Mouse (Mus musculus) CD8-positive naive resting alpha-beta T cell, adult 2 months (primary cell): ENCODE data around the gene Elavl1.
"Not testable (repeated sequence)": the region's sequence is repeated elsewhere in the genome, so short reads cannot be mapped to it uniquely, and the experiment has no call there.

Experiments
- DNase-seq, 2 experiments: peaks; one replicate each; pipeline ENCODE4 v3.0.0; 2022; ENCODE audit warnings: low read depth in 2 of 2, low spot score in 2 of 2

Gene Elavl1

DNA sequence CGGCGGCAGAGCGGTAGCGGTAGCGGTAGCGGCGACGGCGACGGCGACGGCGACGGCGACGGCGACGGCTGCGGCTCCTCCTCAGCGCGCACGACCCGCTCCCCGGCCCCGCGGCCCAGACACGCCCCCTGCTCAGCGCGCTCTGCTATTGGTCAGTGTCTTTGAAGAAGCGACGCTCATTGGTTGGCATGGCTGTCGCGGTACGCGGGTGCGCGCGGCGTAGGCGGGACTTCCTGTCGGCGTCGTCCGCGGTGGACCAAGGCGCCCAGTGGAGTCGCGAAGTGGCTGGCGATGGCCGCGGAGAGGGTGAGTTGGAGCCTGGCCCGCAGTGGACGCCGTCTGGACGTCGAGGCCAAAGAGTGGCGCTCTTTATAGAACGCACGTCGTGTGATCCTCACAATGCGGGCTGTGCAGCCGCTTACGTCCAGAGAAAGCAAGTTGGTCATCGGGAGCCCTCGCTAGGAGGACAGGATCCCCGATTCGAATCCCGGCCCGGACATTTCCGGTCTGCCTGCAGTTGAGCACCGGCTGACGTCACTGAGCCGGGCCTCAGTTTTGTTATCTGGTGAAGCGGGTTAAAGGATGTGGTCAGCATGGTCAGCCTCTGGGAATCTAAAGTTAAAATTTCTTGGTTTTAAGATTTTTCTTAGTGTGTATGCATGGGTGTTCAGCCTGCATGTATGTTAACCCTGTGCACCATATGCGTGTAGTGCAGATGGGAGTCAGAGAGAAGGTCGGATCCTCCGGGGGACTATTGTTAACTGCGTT is at the start of gene Elavl1, which contains the start of gene Ccl25:
TSS of gene Elavl1 (minus strand) at position 431 of the 768 bp plus-strand sequence.
TSS of gene Ccl25 (plus strand) at position 228 of the 768 bp plus-strand sequence.
- peak; percentile 94 to 95 for DNase-seq

DNA sequence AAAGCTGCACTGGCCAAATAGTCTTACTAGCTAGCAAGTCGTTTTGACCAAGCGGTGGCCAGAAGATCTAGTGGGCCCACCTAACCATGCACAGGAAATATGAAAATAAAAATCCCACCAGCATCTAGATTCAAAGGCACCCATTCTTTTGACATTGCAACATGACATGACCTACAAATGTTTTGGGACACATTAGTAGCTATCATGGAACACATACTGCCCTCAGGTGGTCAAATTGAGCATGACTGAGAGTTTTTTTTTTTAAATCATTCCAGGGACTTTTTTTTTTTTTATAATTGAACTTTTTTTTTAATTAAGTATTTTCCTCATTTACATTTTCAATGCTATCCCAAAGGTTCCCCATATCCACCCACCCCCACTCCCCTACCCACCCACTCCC is 47.4 kb upstream of the Elavl1 start:
- DNase-seq, result no peak

DNA sequence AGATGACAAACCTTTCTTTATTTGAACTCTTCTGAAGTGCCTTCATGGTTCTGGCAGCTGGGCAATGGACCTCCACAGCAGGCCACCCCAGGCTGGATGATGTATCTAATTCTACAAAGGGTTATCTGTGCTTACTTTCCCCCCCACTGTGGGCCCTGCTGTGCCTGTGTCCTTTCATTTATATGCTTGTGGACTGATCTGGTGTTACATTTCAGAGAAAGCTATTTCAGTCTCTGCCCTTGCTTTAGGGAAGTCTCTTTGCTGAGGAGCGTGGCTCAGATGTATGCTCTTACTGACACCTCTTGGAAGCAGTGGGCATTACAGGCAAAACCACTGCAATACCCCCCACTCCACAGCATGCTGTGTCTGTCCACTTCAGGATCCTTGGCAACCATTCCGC is 44.9 kb upstream of the Elavl1 start:
- DNase-seq, result peak; percentile 18 to 19

DNA sequence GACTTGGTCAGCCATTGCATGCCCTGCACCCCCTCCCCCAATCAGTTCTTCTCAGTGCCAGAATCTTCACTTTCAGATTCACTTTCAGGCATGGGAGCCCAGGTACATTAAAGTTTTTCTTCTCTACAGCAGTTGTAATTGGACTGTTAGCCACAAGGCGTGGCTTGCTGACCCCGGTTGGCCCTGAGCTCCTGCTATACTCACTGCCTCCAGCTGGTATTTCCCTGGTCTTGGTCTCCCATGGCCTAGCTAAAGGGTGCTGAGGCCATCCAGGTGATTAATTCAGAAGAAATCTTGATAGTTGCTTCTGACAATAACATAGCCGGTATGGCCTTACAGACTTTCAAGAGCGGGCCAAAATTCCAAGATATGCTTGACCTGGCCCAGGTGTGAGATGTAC is 43.3 kb upstream of the Elavl1 start:
- DNase-seq, result no peak

DNA sequence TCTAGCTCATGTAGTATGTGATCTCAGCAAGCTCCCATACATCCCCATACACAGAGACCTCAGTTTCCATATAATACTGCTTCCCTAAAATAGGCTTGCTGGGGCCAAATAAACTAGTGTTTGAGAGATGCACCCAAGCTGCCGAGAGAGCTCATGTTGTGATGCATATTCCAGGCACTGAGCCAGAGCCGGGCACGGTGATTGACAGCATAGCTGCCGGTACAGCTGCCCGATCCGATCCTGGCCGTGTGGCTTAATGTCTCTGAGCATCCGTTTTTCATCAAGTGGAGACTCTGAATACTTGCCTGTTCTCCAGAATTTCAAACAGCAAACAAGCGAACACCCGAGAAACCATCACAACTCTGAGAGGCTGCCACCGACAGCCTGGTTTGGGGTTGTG is 42.6 kb upstream of the Elavl1 start:
- no peak for DNase-seq

DNA sequence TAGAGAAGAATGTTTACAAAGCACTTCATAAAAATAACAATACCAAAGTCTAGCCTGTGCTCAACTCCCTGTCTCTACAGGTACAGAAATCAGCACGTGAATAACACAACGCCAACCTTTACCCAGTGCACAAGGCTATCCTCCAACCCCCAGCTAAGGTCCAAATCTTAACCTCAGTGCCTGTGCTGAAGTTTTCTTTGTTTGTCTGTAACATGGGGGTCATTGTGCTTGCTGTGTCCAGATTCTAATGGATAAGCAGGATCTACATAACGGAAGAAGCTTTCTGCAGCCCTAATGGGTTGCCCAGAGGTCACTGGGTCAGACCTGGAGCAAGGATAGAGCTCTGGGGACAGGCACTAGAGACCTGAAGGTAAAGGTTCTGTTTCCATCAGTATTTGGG is 41.0 kb upstream of the Elavl1 start:
- DNase-seq, result no peak

DNA sequence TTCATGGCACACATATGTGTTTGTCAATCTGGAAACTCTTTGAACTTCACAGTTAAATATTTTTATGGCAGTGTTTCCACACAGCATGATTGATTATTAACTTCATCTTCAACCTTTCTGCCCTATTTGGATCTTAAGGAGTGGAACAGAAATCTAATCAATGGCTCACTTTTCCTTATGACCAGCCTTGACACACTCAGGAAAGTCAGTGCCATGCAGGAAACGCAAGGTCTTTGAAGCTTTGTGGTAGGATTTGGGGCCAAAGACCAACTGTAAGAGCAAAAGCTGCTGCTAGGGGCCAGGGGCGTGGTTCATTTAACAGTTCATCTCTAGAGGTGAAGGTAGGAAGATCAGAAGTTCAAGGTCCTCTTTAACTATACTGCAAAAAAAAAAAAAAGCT is 35.7 kb upstream of the Elavl1 start:
- no peak for DNase-seq

DNA sequence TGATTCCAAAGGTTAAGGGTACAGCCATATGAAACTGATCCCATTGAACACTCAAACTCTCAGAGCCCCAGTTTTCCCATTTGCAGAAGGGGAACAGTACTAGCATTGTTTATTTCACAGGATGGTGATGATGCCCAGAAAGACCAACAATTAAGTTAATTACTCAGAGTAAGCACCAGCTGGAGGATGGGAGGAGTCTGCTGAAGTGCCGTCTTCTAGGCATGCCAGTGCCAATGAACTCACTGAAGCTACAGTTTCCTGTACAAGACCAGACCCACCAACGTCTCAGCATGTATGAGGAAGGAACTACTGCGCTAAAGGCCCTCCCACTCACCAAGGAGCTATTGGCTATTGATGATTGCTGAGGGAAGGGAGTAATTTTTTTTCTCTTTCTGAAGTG is 34.1 kb upstream of the Elavl1 start:
- no peak for DNase-seq

DNA sequence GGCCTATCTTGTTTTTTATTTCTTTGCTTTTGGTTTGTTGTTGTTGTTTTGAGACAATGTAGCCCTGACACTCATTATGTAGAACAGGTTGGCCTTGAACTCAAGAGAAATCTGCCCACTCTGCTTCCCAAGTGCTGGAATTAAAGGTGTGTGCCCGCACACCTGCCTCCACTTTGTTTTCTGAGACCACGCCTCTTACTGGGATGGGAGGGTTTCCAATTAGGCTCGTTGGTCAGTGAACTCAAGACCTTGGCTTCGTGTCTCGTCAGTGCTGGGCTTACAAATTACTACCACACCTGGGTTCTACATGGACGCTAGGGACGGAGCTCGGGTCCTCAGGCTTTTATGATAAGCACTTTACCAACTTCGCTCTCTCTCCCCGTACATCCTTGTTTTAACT is 30.2 kb upstream of the Elavl1 start:
- DNase-seq, result no peak

DNA sequence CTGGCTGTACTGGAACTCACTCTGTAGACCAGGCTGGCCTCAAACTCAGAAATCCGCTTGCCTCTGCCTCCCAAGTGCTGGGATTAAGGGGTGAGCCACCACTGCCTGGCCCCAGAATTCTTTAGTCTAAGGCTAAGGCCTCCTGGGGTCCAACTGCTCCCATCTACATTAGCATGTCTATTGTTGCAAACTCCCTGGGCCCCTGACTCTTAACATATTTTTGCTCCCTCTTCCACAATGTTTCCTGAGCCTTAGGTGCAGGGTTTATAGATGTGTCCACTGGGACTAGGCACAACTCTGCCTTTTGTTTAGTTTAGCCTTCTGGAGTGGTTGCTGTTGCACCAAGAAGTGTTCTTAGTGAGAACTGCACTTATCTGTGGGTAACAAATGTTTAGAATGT is 29.3 kb upstream of the Elavl1 start:
- no peak for DNase-seq

DNA sequence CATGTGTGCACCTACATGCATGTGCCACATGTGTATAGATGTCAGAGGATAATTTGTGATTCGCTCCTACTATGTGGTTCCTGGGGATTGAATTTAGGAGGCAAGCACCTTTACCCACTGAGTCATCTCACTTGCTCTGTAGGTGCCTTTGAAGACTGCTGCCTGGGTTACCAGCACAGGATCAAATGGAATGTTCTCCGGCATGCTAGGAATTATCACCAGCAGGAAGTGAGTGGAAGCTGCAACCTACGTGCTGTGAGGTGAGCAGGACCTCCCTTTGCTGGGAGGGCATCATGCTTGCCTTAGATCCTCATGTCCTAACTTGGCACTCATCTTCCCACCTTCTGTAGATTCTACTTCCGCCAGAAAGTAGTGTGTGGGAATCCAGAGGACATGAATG is 28.5 kb upstream of the Elavl1 start:
- no peak for DNase-seq

DNA sequence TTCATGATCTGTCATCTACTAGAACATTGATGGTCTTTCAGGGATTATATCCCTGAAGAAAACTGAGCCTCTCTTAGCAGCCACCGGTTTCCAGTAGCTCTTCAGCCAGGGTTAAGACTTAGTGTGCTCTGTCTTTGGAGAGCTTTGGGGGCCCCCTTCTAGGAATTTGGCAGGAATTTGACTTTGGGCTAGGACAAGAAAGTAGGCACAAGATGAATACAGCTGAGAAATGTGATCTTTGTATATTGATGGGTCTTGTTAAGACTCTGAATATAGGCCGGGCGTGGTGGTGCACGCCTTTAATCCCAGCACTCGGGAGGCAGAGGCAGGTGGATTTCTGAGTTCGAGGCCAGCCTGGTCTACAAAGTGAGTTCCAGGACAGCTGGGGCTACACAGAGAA is 27.3 kb upstream of the Elavl1 start:
- DNase-seq, result not testable (repeated sequence)

DNA sequence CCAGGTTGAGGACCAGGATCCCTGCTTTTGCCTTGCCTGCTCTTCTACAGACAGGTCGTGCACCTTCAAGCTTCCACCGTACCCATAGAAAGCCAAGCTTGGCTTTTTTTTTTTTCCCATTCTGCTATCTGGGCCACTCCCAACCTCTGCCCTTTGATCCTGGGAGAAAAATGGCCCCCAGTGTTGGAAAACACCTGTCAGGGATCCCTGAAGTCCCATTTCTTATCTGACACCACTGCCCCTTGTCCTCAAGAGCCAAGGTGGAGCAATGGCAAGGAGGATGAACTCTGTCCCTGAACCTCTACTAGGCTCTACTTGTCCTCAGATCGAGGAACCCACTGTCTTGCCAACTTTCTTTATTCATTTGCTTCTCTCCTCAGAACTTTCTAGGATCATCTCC is 25.4 kb upstream of the Elavl1 start:
- DNase-seq, result no peak

DNA sequence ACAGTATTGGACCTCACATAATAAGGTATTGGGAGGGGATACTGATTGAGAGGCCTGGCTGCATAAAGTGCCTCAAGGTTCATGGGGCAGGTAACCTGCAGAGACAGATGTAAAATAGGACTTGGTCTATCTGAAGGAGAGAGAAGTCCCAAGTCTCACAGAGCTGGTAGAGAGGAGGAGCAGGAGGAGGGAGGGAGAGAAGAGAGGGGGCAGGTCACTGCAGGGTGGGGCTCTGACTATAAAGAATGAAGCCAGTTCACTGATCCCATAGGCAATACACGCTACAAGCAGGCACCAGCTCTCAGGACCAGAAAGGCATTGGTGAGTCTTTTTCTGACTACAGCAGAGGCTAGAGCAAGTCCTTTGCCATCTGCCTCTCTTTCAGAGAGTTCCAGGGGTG is 24.1 kb upstream of the Elavl1 start:
- DNase-seq, result no peak

DNA sequence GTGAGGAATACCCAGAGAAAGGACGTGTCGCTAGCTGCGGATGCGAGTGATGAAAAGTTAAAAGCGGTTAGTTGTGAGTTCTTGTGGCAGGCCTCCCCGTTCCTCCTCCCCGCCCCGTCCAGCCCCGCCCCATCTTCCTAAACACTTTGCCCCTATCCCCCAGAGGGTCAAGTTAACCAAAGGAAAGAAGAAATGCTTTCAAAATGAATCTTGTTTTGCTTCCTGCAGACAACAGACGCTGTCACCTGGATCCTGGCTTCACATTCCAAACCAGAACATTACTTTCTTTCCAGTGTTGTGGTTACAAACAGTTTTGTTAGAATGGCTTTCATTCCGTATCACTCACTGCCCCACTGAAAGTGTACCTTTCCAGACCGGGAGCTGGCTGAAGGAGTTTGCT is 23.1 kb upstream of the Elavl1 start:
- DNase-seq, result no peak

DNA sequence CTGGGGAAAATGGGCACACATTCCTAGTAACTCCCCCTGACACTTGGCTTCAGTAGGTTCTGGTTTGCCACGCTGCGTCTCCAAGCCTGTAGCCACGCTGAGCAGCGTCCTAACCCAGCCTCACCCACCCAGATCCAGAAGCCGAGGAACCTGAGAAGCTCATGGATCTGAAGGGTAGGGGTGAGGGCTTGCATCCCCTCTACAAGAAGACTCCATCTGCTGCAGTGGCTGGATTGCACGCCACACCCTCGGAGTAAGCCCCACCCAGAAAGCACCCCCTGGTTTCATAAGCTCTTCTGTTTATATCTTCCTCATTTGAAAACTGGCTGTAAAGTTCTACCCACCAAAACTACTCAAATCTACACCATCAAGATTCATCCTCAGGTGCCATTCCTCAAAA is 22.4 kb upstream of the Elavl1 start:
- DNase-seq, result no peak

DNA sequence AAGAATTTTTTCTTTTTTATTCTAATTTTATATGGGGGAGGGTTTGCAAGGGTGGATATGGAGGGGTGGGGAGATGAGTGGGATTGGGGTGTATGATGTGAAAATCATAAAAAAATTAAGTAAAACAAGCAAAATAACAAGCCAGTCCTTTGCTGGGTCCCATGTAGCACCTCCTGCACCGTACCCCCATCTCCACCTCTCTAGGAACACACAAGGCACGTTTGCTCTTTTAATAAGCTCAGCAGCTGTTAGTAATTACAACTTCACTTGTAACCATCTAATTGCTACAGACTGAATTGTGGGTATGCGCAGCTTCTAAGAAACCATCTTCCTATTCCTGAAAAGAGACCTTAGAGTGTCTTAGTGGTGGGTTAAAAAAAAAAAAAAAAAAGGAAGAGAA is 15.0 kb upstream of the Elavl1 start:
- DNase-seq, result no peak

DNA sequence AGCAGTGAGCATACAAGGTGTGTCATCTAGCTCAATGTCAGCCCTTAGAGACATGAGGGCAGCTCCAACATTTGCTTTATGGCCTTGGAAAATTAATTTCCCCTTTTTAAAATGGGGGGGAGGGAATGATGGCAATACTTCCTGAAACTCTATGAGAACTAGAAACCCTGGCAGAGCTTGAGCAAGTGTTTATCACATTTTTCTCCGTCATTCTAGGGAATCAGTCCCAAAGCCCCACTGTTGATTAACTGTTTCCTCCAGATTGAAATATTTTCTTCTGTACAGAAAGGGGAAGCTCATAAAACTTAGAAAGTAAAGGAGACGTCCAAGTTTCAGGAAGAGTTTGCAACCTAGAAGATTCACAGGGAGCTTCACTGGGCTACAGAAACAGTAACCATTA is 10.5 kb upstream of the Elavl1 start:
- DNase-seq, result no peak

DNA sequence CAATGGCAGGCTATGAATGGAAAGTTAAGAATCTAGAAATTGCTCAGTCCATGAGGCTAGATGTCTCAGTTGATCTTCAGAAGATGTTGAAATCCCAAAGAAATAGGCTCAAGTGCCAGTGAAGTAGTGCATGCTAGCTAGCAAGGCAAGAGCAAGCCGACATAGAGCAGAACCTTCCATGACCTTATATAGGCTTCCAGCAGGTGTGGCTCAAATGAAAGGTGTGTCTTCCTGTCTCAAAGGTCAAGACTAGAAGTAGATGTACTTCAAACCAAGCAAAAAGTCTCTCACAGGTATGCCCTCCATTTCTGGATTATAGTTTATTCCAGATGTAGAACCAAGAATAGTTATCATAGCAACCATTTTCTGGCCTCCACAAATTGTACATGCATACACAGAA is 8.8 kb upstream of the Elavl1 start:
- DNase-seq, result no peak

DNA sequence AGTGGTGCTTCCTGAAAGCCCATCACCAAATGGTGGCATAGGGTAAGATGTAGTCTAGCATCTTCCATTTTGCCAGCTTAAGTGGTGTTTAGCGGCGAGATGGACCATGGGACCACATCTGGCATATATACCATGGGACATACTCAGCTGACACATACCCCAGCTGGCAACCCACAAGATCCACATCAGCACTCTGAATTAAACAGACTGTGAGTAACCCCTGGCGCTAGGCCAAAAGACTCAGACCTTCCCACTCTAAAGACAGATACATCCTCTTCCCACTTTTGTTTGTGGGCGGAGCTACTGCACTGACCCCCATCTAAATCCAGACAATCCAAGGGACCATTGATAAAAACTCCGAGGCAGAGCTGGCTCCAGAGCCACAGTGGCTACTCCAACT is 3.8 kb upstream of the Elavl1 start:
- no peak for DNase-seq

DNA sequence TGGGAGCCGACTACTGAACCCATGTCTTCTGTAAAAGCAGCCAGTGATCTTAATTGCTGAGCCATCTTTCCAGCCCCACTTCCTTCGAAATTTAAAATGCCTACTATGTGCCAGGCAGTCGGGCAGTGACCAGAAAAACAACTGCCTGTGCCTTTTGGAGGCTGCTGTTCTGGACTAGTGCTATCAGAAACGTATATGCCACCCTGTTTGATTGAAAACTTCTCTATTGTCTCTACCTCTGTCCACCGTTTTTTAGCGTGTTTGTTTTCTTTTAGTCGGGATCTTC is 481 bp upstream of the Elavl1 start:
- no peak for DNase-seq

DNA sequence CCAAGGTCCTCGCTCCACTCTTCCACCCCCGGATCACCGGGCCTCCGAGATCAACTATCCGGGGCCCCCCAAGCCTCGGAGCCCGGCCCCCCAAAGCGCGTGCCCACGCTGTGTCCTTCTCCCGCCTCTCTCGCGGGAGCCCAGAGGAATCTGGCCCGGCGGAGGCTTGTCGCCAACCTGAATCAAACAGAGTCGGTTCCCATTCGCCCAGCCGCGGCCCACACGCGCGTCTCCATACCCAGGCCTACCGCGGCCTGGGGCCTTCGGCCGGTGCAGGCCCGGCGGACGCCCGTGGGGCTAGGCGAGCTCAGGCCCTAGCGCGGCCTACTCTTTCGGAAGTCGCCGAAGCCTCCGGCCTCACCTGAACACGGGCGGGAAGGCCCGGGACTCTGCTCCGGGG is 688 bp downstream of the Elavl1 start:
- peak in 1 of 2 experiments; percentile 10 for DNase-seq

DNA sequence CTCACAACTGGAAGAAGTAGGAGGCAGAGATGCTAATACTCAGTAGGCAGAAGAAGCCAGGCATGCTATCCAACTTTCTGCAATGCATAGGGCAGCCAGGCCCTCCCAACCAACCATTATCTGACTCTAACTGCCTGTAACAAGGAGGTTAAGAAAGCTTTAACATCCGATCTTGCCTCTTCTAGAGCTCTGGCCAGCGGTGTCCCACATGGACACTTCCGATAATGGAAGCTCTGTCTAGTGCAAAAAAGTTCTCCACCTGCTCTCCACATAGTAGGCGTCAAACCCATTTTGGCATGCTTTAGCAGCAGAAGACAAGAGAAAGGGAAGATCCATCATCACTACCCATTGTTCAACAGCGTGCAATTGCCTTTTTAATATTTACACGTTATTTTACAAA is 1.3 kb downstream of the Elavl1 start:
- no peak for DNase-seq

DNA sequence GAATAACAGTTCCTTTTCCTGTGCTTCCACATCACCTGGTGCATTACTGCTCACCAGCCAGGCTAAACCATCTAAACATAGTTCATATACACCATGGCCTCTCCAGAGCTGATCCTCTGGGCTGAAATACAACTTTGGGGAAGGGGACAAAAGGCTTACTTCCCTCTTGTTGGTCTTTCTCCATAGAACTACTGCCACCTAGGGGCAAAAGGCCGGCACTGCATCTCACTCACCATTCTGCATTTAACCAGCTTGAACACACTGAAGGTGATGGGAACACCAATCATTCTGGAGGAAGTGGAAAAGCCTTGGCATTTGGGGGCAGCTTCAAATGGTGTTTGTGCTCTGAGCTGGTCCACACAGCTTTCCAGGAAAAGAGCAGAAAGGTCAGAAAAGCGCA is 2.7 kb downstream of the Elavl1 start:
- DNase-seq, result peak; percentile 74 to 85
